Mouse (Mus musculus): ENCODE measurements around the gene Nin. TPM values are rescaled to one million over a fixed set of nuclear protein-coding genes. Genes with fewer than 3 reads are reported as not detected.
A peak's percentile ranks its signal among the peaks of the same experiment; 100 is the strongest.

Gene Nin
- total and polyA plus RNA-seq, 2 experiments = 1.1 to 2.1 TPM

GRCm38 (mm10) chr12:70070306-70070705, 43.2 kb downstream of the Nin start:
- H3K27me3 ChIP-seq (ENCODE audit: control insufficient read depth, insufficient read depth, low read length) = no peaks in the 10 kb centered on the region
- DNase-seq (ENCODE audit: extremely low read depth, low read depth, low spot score) = no peak
- TF ChIP-seq POLR2A (IDR thresholded peaks at IDR 0.05; ENCODE audit: extremely low read depth, insufficient read depth, low read length) (no peak), CTCF (IDR thresholded peaks at IDR 0.05; ENCODE audit: low read depth, low read length) (no peak)
- no peaks in the 10 kb centered on the region for H3K79me2 ChIP-seq (ENCODE audit: control insufficient read depth, insufficient read depth, low read length)
- H3K27ac ChIP-seq (replicated peaks; ENCODE audit: insufficient read depth, low read depth, low read length) = no peak overlapping the region
- H3K9ac ChIP-seq (ENCODE audit: low read depth, low read length) = no peak overlapping the region
- H3K36me3 ChIP-seq (ENCODE audit: control insufficient read depth, insufficient read depth, low read length) = no peaks in the 10 kb centered on the region
- no peaks in the 10 kb centered on the region for H3K4me1 ChIP-seq (ENCODE audit: control insufficient read depth, insufficient read depth, low read length)
- no peak overlapping the region for H3K4me3 ChIP-seq (ENCODE audit: insufficient read depth, low read depth, low read length)
- 76% methylated on average over 4 of the region's 4 CpGs for WGBS

DNA sequence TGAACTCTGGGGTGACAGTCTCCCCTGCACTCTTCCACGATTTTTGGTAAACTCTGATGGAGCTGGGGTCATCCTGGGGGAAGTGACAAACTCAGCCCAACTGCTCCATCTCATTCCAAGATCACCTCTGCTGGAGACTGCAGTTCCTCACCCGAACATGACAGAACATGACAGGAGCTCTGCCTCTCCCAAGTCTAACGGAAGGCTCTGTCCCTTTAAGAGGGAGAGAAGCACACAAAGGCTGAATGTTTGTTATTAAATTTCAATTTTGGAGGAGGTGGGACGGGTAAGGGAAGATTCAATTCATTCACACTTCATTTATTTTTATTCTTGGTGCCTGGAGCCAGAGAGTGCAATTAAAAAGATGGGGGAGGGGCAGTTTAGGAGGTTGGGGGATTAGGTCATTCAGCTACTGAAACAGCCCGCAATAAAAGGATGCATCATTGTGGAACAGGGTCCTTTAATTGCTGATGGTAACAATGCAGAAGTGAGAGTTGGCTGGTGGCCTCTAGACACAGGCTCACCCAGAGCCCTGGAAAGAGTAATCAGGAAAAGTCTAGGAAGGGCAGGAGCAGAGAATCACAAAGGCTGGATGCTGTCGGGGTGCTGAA, 44.8 kb downstream of the Nin start:
- H3K27ac ChIP-seq (replicated peaks; ENCODE audit: insufficient read depth, low read depth, low read length) = no peak overlapping the region
- H3K79me2 ChIP-seq (ENCODE audit: control insufficient read depth, insufficient read depth, low read length) = no peaks in the 10 kb centered on the region
- WGBS = 72% methylated on average over 6 of the region's 6 CpGs
- no peak for DNase-seq (ENCODE audit: extremely low read depth, low read depth, low spot score)
- TF ChIP-seq CTCF (IDR thresholded peaks at IDR 0.05; ENCODE audit: low read depth, low read length) (no peak), POLR2A (IDR thresholded peaks at IDR 0.05; ENCODE audit: extremely low read depth, insufficient read depth, low read length) (no peak)
- H3K4me1 ChIP-seq (ENCODE audit: control insufficient read depth, insufficient read depth, low read length) = no peaks in the 10 kb centered on the region
- no peaks in the 10 kb centered on the region for H3K27me3 ChIP-seq (ENCODE audit: control insufficient read depth, insufficient read depth, low read length)
- H3K36me3 ChIP-seq (ENCODE audit: control insufficient read depth, insufficient read depth, low read length) = no peaks in the 10 kb centered on the region
- no peak overlapping the region for H3K4me3 ChIP-seq (ENCODE audit: insufficient read depth, low read depth, low read length)
- H3K9ac ChIP-seq (ENCODE audit: low read depth, low read length) = no peak overlapping the region

DNA sequence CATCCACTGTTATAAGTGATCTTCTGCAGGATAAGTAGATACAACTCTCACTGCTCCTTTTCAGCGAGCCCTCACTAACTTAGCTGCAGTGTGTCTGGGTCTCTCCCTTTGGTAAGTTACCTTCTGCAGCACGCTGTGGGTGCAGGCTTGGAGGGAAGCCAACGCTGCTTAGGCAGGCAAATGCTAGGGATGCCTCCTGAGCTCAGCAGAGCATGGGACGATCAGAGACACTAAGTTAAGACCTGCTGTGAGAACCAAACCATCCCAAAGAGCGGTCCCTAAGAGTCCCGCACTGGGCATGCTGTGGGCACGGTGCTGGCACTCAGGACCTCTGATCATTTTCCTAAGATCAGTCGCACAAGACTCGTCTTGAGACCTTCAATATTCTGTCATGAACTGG, 45.7 kb downstream of the Nin start:
- no peaks in the 10 kb centered on the region for H3K79me2 ChIP-seq (ENCODE audit: control insufficient read depth, insufficient read depth, low read length)
- DNase-seq (ENCODE audit: extremely low read depth, low read depth, low spot score) = no peak
- no peak overlapping the region for H3K9ac ChIP-seq (ENCODE audit: low read depth, low read length)
- no peaks in the 10 kb centered on the region for H3K36me3 ChIP-seq (ENCODE audit: control insufficient read depth, insufficient read depth, low read length)
- TF ChIP-seq POLR2A (IDR thresholded peaks at IDR 0.05; ENCODE audit: extremely low read depth, insufficient read depth, low read length) = no peak
- no peak for TF ChIP-seq CTCF (IDR thresholded peaks at IDR 0.05; ENCODE audit: low read depth, low read length)
- H3K27me3 ChIP-seq (ENCODE audit: control insufficient read depth, insufficient read depth, low read length) = no peaks in the 10 kb centered on the region
- H3K4me1 ChIP-seq (ENCODE audit: control insufficient read depth, insufficient read depth, low read length) = no peaks in the 10 kb centered on the region
- WGBS = 93% methylated on average over 9 of the region's 9 CpGs
- no peak overlapping the region for H3K27ac ChIP-seq (replicated peaks; ENCODE audit: insufficient read depth, low read depth, low read length)
- H3K4me3 ChIP-seq (ENCODE audit: insufficient read depth, low read depth, low read length) = no peak overlapping the region

DNA sequence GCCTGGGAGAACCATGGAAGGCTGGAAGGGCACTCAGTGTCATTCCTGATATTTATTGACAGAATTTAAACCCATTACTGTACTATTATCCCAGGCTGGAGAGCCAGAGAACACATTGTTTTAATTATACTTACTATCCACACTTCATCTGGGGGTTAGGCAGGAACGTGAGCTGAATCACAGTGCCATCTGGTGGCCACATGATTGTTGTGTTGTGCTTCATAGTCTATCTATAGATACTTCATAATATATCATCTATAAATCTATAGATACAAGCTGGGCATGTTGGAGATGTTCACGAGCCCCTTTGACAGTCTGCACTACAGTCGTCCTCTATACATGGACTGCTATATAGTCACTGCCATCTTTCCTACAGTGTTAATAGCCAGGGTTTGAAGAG, 51.4 kb downstream of the Nin start:
- TF ChIP-seq POLR2A (IDR thresholded peaks at IDR 0.05; ENCODE audit: extremely low read depth, insufficient read depth, low read length) (no peak), CTCF (IDR thresholded peaks at IDR 0.05; ENCODE audit: low read depth, low read length) (peak; percentile 60)
- Histone ChIP-seq H3K27ac (replicated peaks; ENCODE audit: insufficient read depth, low read depth, low read length) (no peak overlapping the region), H3K27me3 (ENCODE audit: control insufficient read depth, insufficient read depth, low read length) (no peaks in the 10 kb centered on the region), H3K36me3 (ENCODE audit: control insufficient read depth, insufficient read depth, low read length) (no peaks in the 10 kb centered on the region), H3K4me1 (ENCODE audit: control insufficient read depth, insufficient read depth, low read length) (no peaks in the 10 kb centered on the region), H3K79me2 (ENCODE audit: control insufficient read depth, insufficient read depth, low read length) (no peaks in the 10 kb centered on the region), H3K9ac (ENCODE audit: low read depth, low read length) (no peak overlapping the region), H3K4me3 (ENCODE audit: insufficient read depth, low read depth, low read length) (no peak overlapping the region)
- 16% methylated on average over 3 of the region's 3 CpGs for WGBS
- peak; percentile 45 for DNase-seq (ENCODE audit: extremely low read depth, low read depth, low spot score)

- Histone ChIP-seq H3K4me3 (ENCODE audit: insufficient read depth, low read depth, low read length) (no peak overlapping the region), H3K79me2 (ENCODE audit: control insufficient read depth, insufficient read depth, low read length) (no peaks in the 10 kb centered on the region), H3K27me3 (ENCODE audit: control insufficient read depth, insufficient read depth, low read length) (no peaks in the 10 kb centered on the region), H3K36me3 (ENCODE audit: control insufficient read depth, insufficient read depth, low read length) (no peaks in the 10 kb centered on the region), H3K27ac (replicated peaks; ENCODE audit: insufficient read depth, low read depth, low read length) (no peak overlapping the region), H3K4me1 (ENCODE audit: control insufficient read depth, insufficient read depth, low read length) (no peaks in the 10 kb centered on the region), H3K9ac (ENCODE audit: low read depth, low read length) (no peak overlapping the region)
- no peak for TF ChIP-seq POLR2A (IDR thresholded peaks at IDR 0.05; ENCODE audit: extremely low read depth, insufficient read depth, low read length)
- peak; percentile 26; the same call in 1 of the 2 replicates for TF ChIP-seq CTCF (IDR thresholded peaks at IDR 0.05; ENCODE audit: low read depth, low read length)
- DNase-seq (ENCODE audit: extremely low read depth, low read depth, low spot score) = no peak
- WGBS = 85% methylated on average over 14 of the region's 14 CpGs
These were observed 54.3 kb downstream of the Nin start for GRCm38 (mm10) chr12:70058956-70059851.
